Mouse (Mus musculus) liver, embryonic 12.5 days (tissue): ENCODE measurements around the gene Gng12. TPM values are rescaled to one million over a fixed set of nuclear protein-coding genes. Genes with fewer than 3 reads are reported as not detected.

Source experiments
- ATAC-seq: fragments of 200-750 bp; cut with Nextera tagmentation; 2 replicates; pipeline ENCODE4 v1.8.0; 2017; ENCODE audit warnings: moderate number of reproducible peaks, mild to moderate bottlenecking, moderate library complexity
- H3K27ac ChIP-seq: fragments of 300-500 bp; sonication (generic); 2 replicates; pipeline ENCODE4 v1.5.1; 2016; ENCODE audit warnings: mild to moderate bottlenecking
- H3K27me3 ChIP-seq: fragments of 300-500 bp; sonication (generic); replicated peaks from 2 replicates; pipeline ENCODE4 v1.6.1; 2016; ENCODE audit warnings: mild to moderate bottlenecking, moderate library complexity
- H3K36me3 ChIP-seq: fragments of 300-500 bp; sonication (generic); 2 replicates; pipeline ENCODE4 v1.6.1; 2016; ENCODE audit warnings: mild to moderate bottlenecking, moderate library complexity
- H3K4me1 ChIP-seq: fragments of 300-500 bp; sonication (generic); 2 replicates; pipeline ENCODE4 v1.6.1; 2016
- H3K4me2 ChIP-seq: fragments of 300-500 bp; sonication (generic); 2 replicates; pipeline ENCODE4 v1.6.1; 2016; ENCODE audit warnings: mild to moderate bottlenecking, moderate library complexity
- H3K4me3 ChIP-seq: fragments of 300-500 bp; sonication (generic); 2 replicates; pipeline ENCODE4 v1.5.1; 2016; ENCODE audit warnings: mild to moderate bottlenecking, moderate library complexity
- H3K9ac ChIP-seq: fragments of 300-500 bp; sonication (generic); 2 replicates; pipeline ENCODE4 v1.6.1; 2016; ENCODE audit warnings: mild to moderate bottlenecking, moderate library complexity
- H3K9me3 ChIP-seq: fragments of 300-500 bp; sonication (generic); replicated peaks from 2 replicates; pipeline ENCODE4 v1.6.1; 2016; ENCODE audit warnings: mild to moderate bottlenecking, moderate library complexity
- WGBS: fragments of 180-500 bp; shearing (Covaris S2); methylation state at CpG from one replicate; pipeline ENCODE4 v1.1.7; 2016; ENCODE audit not compliant: insufficient replicate concordance; 5-methylcytosine and 5-hydroxymethylcytosine counted together
- polyA plus RNA-seq: library from polyadenylated mRNA; unstranded; fragments of >200 nt; fragmentation: Nextera tagmentation; extraction: Ambion mirVana; gene quantifications from 2 replicates; pipeline ENCODE4 v1.2.1, GENCODE M21; 2016

Gene Gng12
- polyA plus RNA-seq, 1 experiment from 2014 or later: 35.0 TPM

DNA sequence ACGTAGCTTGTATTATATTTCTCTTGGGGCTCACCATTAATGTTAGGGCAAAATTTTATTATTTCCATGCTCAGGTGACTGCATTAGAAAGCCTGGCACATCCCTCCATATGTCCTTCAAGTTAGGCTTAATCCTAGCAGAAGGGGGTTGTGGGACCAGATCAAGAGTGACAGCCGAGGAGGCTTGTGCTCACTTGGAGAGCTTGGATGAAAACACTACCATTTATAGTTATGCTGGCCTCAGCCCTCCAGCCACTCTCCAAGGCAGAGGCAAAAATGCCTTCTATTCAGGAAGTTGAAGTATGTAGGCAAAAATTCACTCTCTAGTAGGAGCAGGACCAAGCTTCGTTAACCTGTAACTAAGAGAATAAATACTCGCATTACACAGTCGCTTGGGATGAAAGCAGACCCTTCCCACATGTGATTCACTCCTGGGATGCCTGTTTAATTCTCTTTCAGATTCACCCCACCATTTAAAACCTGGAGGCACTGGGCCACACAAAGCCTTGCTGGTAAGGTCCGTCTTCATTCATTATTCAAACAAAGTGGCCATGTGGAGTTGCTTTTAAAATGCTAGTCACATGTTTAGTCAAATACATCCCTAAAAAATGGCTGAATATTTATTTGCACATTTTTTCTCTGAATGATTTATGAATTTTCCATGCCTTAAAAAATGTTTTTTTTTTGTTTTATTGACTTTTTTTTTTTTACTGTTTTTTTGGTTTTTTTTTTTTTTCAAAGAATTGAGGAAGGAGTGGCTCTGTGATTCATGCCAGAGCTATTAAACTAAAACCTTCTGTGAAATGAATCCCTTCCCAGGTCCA is 47.4 kb downstream of the Gng12 start:
- Histone ChIP-seq H3K27ac (no peak overlapping the region), H3K4me2 (no peak overlapping the region), H3K9ac (no peak overlapping the region), H3K4me3 (no peak overlapping the region), H3K9me3 (no peaks in the 10 kb centered on the region), H3K4me1 (peaks cover 39% of the 10 kb centered on the region), H3K27me3 (no peaks in the 10 kb centered on the region), H3K36me3 (no peaks in the 10 kb centered on the region)
- ATAC-seq: no peak
- 66% methylated on average over 6 of the region's 6 CpGs for whole genome bisulfite sequencing

DNA sequence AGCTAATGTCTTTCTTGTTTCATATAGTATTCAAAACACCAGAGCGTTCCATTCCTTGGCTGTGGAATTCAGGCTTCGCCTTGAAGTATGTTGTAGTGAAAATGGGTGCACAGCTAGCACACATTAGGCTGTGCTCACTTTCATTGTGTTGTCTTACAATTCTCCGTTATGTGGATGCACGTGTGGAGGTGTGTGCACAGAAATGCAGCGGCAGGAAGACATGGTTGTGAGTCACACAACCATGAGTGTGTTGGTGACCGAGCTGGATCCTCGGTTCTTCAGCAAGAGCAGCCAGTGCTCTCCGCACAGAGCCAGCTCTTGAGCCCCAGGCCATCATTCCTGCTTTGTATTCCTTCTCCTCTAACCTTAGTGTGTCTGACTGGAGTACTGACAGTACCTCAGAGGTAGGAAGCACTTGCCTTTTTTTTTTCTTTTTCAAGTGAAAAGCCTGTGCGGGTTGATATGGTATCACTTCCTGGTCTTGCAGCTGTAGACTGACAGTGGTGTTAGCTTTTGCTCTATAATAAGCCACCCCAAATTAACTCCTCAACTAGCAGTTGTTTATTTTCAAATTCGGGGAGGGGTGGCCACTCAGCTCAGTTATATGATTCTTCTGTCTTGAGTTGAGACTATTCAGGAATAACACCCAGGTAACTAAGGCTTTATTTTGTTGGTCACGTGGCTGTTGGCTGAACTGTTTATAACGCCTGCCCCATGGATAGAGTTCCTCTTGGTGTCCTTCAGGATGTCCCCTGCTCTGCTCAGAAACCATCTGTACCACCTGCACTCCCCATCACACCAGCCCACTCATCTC is 48.2 kb downstream of the Gng12 start:
- H3K4me1 ChIP-seq: peaks cover 45% of the 10 kb centered on the region
- 0 out of 2 replicates have a peak overlapping the region, but pooled peaks have one; percentile 16 for H3K27ac ChIP-seq
- H3K27me3 ChIP-seq: no peaks in the 10 kb centered on the region
- H3K4me3 ChIP-seq: no peak overlapping the region
- H3K9me3 ChIP-seq: no peaks in the 10 kb centered on the region
- WGBS: 55% methylated on average over 12 of the region's 12 CpGs
- H3K4me2 ChIP-seq: peak overlapping the region; percentile 13; the same call in 1 of the 2 replicates
- no peaks in the 10 kb centered on the region for H3K36me3 ChIP-seq
- ATAC-seq: peak; percentile 38; the same call in 1 of the 2 replicates
- no peak overlapping the region for H3K9ac ChIP-seq

DNA sequence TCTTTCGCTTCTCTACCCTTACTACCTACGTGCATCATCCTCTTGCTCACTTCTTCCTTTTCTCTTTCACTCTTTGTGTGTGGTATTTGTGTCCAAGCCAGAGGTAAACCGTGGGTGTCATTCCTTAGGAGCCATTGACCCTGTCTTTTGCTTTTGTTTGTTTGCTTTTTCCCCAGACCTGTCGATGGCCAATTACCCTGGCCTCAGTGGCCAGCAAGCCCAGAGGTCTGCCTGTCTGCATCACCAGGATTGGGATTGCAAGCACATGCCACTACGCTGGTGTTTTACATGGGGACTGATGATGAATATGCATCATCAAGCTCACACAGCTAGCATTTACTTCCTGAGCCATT is 48.8 kb downstream of the Gng12 start:
- no peaks in the 10 kb centered on the region for H3K36me3 ChIP-seq
- peaks cover 45% of the 10 kb centered on the region for H3K4me1 ChIP-seq
- H3K4me3 ChIP-seq: no peak overlapping the region
- no peak overlapping the region for H3K9ac ChIP-seq
- H3K27ac ChIP-seq: 0 out of 2 replicates have a peak overlapping the region, but pooled peaks have one; percentile 16
- H3K4me2 ChIP-seq: peak overlapping the region; percentile 13; the same call in 1 of the 2 replicates
- ATAC-seq: no peak
- no peaks in the 10 kb centered on the region for H3K9me3 ChIP-seq
- no peaks in the 10 kb centered on the region for H3K27me3 ChIP-seq
- WGBS: 62% methylated on average over 5 of the region's 5 CpGs

DNA sequence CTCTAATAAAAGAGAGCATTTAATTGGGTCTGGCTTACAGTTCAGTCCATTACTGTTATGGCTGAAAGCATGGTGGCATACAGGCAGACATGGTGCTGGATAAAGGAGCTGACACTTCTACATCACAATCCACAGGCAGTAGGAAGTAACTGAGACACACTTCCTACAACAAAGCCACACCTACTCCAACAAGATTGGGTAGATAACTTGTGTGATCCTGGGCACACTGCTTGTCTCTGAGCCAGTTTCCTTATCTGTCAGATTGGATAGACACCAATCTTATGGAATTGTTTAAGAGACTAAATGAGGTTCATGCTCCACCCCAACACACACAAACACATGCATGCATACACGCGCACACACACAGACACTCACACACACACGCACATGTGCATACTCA is 51.9 kb downstream of the Gng12 start:
- no peak for ATAC-seq
- peaks cover 47% of the 10 kb centered on the region for H3K4me1 ChIP-seq
- WGBS: 90% methylated on average over 3 of the region's 3 CpGs

DNA sequence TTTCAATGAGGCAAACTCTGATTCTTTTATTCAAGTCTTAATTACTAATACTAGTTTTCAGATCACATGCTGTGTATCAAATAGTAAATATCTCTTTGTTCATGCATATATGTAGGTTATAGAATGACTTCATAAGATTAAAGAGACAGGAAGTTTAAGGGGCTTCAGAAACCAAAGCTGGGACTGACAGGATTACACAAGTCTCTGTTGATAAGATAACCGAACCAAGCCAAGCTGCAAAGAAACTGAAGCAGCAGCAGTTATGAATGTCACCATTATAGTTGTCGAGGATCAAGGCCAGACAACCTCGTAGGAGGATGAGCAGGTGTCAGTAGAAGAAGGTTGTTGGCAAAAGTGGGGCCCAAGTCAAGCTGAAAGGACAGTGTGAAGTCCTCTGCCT is 52.7 kb downstream of the Gng12 start:
- ATAC-seq: no peak
- Histone ChIP-seq H3K27ac (no peak overlapping the region), H3K9me3 (no peaks in the 10 kb centered on the region), H3K4me1 (peaks cover 49% of the 10 kb centered on the region), H3K9ac (no peak overlapping the region), H3K27me3 (no peaks in the 10 kb centered on the region), H3K36me3 (no peaks in the 10 kb centered on the region), H3K4me2 (no peak overlapping the region), H3K4me3 (no peak overlapping the region)
- 16% methylated on average over 3 of the region's 3 CpGs for WGBS

More for the DNA sequence above, 51.9 kb downstream of the Gng12 start:
- Histone ChIP-seq H3K36me3 (no peaks in the 10 kb centered on the region), H3K27me3 (no peaks in the 10 kb centered on the region), H3K27ac (no peak overlapping the region), H3K4me2 (no peak overlapping the region), H3K9me3 (no peaks in the 10 kb centered on the region), H3K9ac (no peak overlapping the region), H3K4me3 (no peak overlapping the region)

DNA sequence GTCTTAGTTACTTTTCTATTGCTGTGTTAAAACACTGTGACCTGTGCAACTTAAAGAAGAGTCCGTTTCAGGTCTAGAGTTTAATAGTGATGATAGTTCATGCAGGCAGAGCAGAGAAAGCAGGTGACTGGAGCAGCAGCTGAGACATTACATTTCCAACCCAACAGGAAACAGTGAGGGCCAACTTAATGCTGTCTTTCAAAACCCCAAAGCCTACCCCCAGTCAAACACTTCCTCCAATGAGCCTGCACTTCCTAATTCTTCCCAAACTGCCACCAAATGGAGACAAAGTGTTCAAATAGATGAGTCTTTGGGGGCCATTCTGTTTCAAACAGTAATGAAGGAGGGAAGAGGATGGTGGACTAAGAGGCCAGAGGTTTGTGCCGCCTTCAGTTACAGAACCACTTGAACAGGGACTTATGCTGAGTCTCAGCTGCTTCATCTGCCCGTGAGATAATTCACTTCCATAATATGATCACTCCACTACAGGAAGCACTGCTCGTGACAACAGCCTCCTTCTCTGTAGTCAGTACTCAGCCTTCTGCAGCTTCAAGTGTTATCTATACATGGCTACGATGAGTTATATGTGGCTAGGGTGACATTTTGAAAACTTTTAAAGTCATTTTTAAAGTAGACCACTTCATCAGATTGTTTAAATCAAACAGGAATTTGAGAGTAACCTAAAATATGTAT is 55.7 kb downstream of the Gng12 start:
- H3K4me2 ChIP-seq: no peak overlapping the region
- no peak overlapping the region for H3K9ac ChIP-seq
- no peaks in the 10 kb centered on the region for H3K9me3 ChIP-seq
- H3K4me1 ChIP-seq: peaks cover 42% of the 10 kb centered on the region
- no peaks in the 10 kb centered on the region for H3K36me3 ChIP-seq
- no peak overlapping the region; the same call in 1 of the 2 replicates for H3K27ac ChIP-seq
- no peaks in the 10 kb centered on the region for H3K27me3 ChIP-seq
- no peak for ATAC-seq
- no peak overlapping the region for H3K4me3 ChIP-seq
- 30% methylated on average over 5 of the region's 5 CpGs for WGBS

DNA sequence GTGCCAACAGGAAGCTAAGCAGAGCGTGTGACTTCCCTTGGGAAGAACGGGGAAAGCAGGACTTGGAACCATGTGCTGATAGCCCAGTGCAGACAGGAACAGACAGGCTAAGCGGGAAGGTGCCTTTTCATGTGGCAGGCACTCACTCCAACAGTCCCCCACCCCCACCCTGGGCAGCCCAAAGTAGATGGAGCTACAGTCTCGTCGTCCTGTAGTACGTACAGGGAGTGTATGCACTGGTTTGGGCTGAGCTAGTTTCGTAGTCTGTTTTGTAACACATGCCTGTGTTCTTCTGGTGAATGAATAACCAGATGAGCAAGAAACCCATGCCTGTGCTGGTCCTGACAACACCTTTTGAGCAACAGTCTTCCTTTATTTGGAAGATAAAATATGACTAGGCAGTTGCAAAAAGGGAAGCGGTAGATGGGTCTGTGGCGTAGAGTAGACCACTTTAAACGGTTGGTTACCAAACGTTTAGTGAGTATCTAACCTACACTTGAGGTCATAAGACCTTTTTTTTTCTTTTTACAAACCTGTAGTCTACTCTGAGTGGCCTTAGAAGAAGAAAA is 57.8 kb downstream of the Gng12 start:
- peak overlapping the region; percentile 40; the same call in 1 of the 2 replicates for H3K27ac ChIP-seq
- H3K27me3 ChIP-seq: no peaks in the 10 kb centered on the region
- no peak overlapping the region for H3K9ac ChIP-seq
- peak; percentile 71 for ATAC-seq
- peaks cover 31% of the 10 kb centered on the region for H3K4me1 ChIP-seq
- WGBS: 27% methylated on average over 11 of the region's 11 CpGs
- H3K9me3 ChIP-seq: no peaks in the 10 kb centered on the region
- H3K4me2 ChIP-seq: peak overlapping the region; percentile 31
- H3K36me3 ChIP-seq: no peaks in the 10 kb centered on the region
- H3K4me3 ChIP-seq: no peak overlapping the region

DNA sequence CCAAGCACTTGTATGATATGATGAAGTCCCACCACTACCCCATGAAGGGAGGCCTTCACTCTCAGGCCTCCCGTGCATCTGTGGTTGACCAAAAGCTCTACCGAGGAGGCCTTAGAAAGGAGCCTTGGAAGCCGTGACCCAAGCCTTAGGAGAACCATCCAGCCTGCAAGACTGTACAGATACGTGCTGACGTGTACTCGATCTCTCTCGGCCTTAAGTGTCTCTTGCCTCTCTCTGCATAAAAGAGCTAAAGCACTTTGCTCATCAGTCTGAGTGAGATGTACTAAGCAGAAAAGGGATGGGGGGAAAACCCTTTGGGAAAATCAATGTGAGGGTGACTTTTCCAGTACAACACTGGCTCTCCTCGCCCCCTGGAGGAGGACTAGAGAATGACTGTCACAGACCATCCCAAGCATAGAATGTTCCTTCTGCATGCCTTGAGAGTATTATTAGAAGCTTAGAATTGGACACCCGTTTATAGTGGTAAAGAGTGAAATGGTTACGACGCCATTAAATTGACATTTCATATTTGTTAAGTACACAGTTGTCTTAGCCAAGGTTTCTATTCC is 59.0 kb downstream of the Gng12 start:
- Histone ChIP-seq H3K9me3 (no peaks in the 10 kb centered on the region), H3K4me2 (no peak overlapping the region), H3K4me1 (peaks cover 34% of the 10 kb centered on the region), H3K27me3 (no peaks in the 10 kb centered on the region), H3K4me3 (no peak overlapping the region), H3K27ac (peak overlapping the region; percentile 49; the same call in 1 of the 2 replicates), H3K9ac (no peak overlapping the region), H3K36me3 (no peaks in the 10 kb centered on the region)
- ATAC-seq: no peak
- WGBS: 64% methylated on average over 11 of the region's 11 CpGs

DNA sequence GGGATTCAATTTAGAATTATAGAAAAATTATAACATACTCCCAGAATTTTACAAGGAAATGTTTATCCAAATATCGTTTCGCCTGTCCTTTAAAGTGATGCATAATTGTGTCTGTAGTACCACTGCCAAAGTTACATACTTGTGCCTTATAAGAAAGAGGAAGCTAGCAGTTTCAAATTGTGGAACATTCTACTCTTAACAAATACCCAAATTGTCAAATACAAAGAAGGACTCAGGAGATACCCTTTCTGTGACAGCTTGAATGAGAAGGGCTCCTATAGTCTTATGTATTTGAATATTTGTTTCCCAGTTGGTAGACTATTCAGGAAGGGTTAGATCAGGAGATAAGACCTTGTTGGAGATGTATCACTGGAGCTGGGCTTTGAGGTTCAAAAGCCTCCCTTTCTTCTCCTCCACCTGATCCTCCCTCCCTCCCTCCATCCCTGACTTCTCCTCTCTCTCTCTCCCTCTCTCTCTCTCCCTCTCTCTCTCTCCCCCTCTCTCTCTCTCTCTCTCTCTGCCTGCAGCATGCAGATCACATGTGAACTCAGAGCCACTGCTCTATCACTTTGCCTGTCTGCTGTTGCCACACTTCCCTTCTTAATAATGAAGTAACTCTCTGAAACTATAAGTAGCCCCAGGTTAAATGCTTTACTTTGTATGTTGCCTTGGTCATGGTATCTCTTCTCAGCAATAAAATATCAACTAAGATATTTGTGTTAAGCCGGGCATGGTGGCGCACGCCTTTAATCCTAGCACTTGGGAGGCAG is 62.5 kb downstream of the Gng12 start:
- no peaks in the 10 kb centered on the region for H3K27me3 ChIP-seq
- no peaks in the 10 kb centered on the region for H3K36me3 ChIP-seq
- H3K9ac ChIP-seq: no peak overlapping the region
- no peak overlapping the region for H3K4me2 ChIP-seq
- 82% methylated on average over 5 of the region's 5 CpGs for WGBS
- peaks cover 30% of the 10 kb centered on the region for H3K4me1 ChIP-seq
- H3K9me3 ChIP-seq: no peaks in the 10 kb centered on the region
- H3K27ac ChIP-seq: no peak overlapping the region
- ATAC-seq: no peak
- no peak overlapping the region for H3K4me3 ChIP-seq

DNA sequence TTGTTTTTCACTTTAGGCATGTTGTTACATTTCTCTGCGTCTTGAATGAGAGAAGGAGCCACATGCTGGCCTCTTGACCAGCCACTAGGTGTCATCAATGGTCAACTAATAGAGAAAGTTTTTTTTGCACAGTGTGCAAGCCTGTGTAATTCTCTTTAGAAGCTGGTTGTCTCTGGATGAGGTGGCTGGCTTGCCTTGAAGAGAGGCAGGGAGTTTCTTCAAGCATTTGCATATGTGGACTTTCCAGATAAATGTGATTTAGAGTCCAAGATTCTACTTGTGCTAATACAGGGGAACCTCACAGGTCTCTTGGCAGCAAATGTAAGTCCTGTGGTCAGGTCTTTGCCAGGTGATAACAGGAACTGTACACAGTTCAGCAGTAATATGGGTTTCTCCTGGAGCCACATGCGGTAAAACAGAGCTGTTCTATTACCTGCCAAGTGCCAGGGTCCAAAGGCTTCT is 66.4 kb downstream of the Gng12 start:
- Histone ChIP-seq H3K4me3 (no peak overlapping the region), H3K36me3 (no peaks in the 10 kb centered on the region), H3K9ac (no peak overlapping the region), H3K27ac (peak overlapping the region; percentile 38; the same call in 1 of the 2 replicates), H3K27me3 (no peaks in the 10 kb centered on the region), H3K4me2 (no peak overlapping the region), H3K9me3 (no peaks in the 10 kb centered on the region), H3K4me1 (peaks cover 40% of the 10 kb centered on the region)
- WGBS: 22% methylated on average over 2 of the region's 2 CpGs
- ATAC-seq: peak; percentile 78
